Mouse (Mus musculus) intestine, postnatal 0 days (tissue): Measurements from ENCODE around the gene Krtap13. TPM values are rescaled to one million over a fixed set of nuclear protein-coding genes. Genes with fewer than 3 reads are reported as not detected.
A peak's percentile ranks its signal among the peaks of the same experiment; 100 is the strongest.

Experiments used
- ATAC-seq: fragments of 200-750 bp; cut with Nextera tagmentation; 2 replicates; pipeline ENCODE4 v1.8.0; 2017; ENCODE audit warnings: mild to moderate bottlenecking, moderate TSS enrichment, moderate library complexity
- H3K27ac ChIP-seq: fragments of 300-500 bp; sonication (generic); 2 replicates; pipeline ENCODE4 v1.5.1; 2014; ENCODE audit warnings: mild to moderate bottlenecking, low read depth, low read length, moderate library complexity
- H3K27me3 ChIP-seq: fragments of 300-500 bp; sonication (generic); replicated peaks from 2 replicates; pipeline ENCODE4 v1.6.1; 2014; ENCODE audit warnings: low read length, mixed read lengths; ENCODE audit not compliant: control insufficient read depth, insufficient read depth
- H3K36me3 ChIP-seq: fragments of 300-500 bp; sonication (generic); 2 replicates; pipeline ENCODE4 v1.6.1; 2014; ENCODE audit warnings: mild to moderate bottlenecking, moderate library complexity; ENCODE audit not compliant: control insufficient read depth, insufficient read depth
- H3K4me1 ChIP-seq: fragments of 300-500 bp; sonication (generic); replicated peaks from 2 replicates; pipeline ENCODE4 v1.6.1; 2014; ENCODE audit warnings: antibody characterized with exemption, low read length, mixed read lengths; ENCODE audit not compliant: control insufficient read depth, insufficient read depth
- H3K4me2 ChIP-seq: fragments of 300-500 bp; sonication (generic); replicated peaks from 2 replicates; pipeline ENCODE4 v1.6.1; 2014; ENCODE audit warnings: low read depth, mild to moderate bottlenecking, moderate library complexity
- H3K4me3 ChIP-seq: fragments of 300-500 bp; sonication (generic); 2 replicates; pipeline ENCODE4 v1.5.1; 2014; ENCODE audit warnings: low read depth, low read length
- H3K9ac ChIP-seq: fragments of 300-500 bp; sonication (generic); 2 replicates; pipeline ENCODE4 v1.6.1; 2014; ENCODE audit warnings: mild to moderate bottlenecking, low read depth, low read length
- H3K9me3 ChIP-seq: fragments of 300-500 bp; sonication (generic); 2 replicates; pipeline ENCODE4 v1.6.1; 2016; ENCODE audit warnings: mixed run types; ENCODE audit not compliant: control insufficient read depth
- CTCF ChIP-seq: sonication (generic); IDR thresholded peaks from 2 replicates; pipeline ENCODE4 v1.5.1; 2016; ENCODE audit warnings: low read depth, mild to moderate bottlenecking, control low read depth, antibody characterized with exemption, moderate library complexity
- WGBS: fragments of 180-500 bp; shearing (Covaris S2); extraction: QIAGEN DNeasy Blood & Tissue Kit; methylation state at CpG from one replicate; pipeline ENCODE4 v1.1.7; 2014; 5-methylcytosine and 5-hydroxymethylcytosine counted together
- polyA plus RNA-seq: library from polyadenylated mRNA; unstranded; fragments of >200 nt; fragmentation: Nextera tagmentation; extraction: Ambion mirVana; gene quantifications from 2 replicates; pipeline ENCODE4 v1.2.1, GENCODE M21; 2015

Gene Krtap13
- polyA plus RNA-seq, 1 experiment from 2014 or later, result not detected

- 78% methylated on average over 4 of the region's 4 CpGs for WGBS
- no peaks in the 10 kb centered on the region for H3K36me3 ChIP-seq
Measured at GRCm38 (mm10) chr16:88744750-88745340, 6.6 kb downstream of the Krtap13 start.

GRCm38 (mm10) chr16:88735391-88735790, 16.0 kb downstream of the Krtap13 start:
- no peak for ATAC-seq
- Histone ChIP-seq H3K9me3 (no peaks in the 10 kb centered on the region), H3K27ac (no peak overlapping the region), H3K4me3 (no peak overlapping the region), H3K4me1 (no peaks in the 10 kb centered on the region), H3K4me2 (no peak overlapping the region), H3K36me3 (no peaks in the 10 kb centered on the region), H3K27me3 (no peaks in the 10 kb centered on the region), H3K9ac (no peak overlapping the region)
- 52% methylated on average over 2 of the region's 2 CpGs for WGBS
- TF ChIP-seq CTCF, result no peak

More at GRCm38 (mm10) chr16:88744750-88745340, 6.6 kb downstream of the Krtap13 start:
- H3K4me3 ChIP-seq, result no peak overlapping the region
- ATAC-seq, result peak; percentile 25; the same call in 1 of the 2 replicates
- no peak overlapping the region for H3K4me2 ChIP-seq
- no peak for TF ChIP-seq CTCF
- no peaks in the 10 kb centered on the region for H3K27me3 ChIP-seq
- no peaks in the 10 kb centered on the region for H3K4me1 ChIP-seq
- H3K9ac ChIP-seq, result no peak overlapping the region
- no peaks in the 10 kb centered on the region for H3K9me3 ChIP-seq
- no peak overlapping the region for H3K27ac ChIP-seq

GRCm38 (mm10) chr16:88728812-88729275, 22.6 kb downstream of the Krtap13 start, which contains the start of gene Krtap13-1:
Gene Krtap13-1 (plus strand): TSS chr16:88728862.
- Histone ChIP-seq H3K9me3 (no peaks in the 10 kb centered on the region), H3K4me2 (no peak within 1 kb of the TSS), H3K36me3 (no peaks in the 10 kb centered on the region), H3K27ac (no peak within 1 kb of the TSS), H3K9ac (no peak within 1 kb of the TSS), H3K27me3 (no peaks in the 10 kb centered on the region), H3K4me1 (no peaks in the 10 kb centered on the region), H3K4me3 (no peak within 1 kb of the TSS)
- 75% methylated on average over 4 of the region's 4 CpGs for WGBS
- TF ChIP-seq CTCF, result no peak
- ATAC-seq, result no peak

GRCm38 (mm10) chr16:88720031-88720430, 31.4 kb downstream of the Krtap13 start:
- H3K27me3 ChIP-seq, result no peaks in the 10 kb centered on the region
- no peak overlapping the region for H3K9ac ChIP-seq
- H3K4me1 ChIP-seq, result 0 out of 2 replicates have a peak, but pooled peaks cover 4% of the 10 kb centered on the region
- 42% methylated on average over 1 of the region's 1 CpGs for WGBS
- no peaks in the 10 kb centered on the region for H3K9me3 ChIP-seq
- H3K27ac ChIP-seq, result no peak overlapping the region
- no peaks in the 10 kb centered on the region for H3K36me3 ChIP-seq
- H3K4me2 ChIP-seq, result no peak overlapping the region
- no peak for TF ChIP-seq CTCF
- H3K4me3 ChIP-seq, result no peak overlapping the region
- no peak for ATAC-seq

- no peaks in the 10 kb centered on the region for H3K9me3 ChIP-seq
- no peaks in the 10 kb centered on the region for H3K4me1 ChIP-seq
- no peak overlapping the region for H3K4me2 ChIP-seq
- H3K4me3 ChIP-seq, result no peak overlapping the region
- H3K36me3 ChIP-seq, result no peaks in the 10 kb centered on the region
- no peak overlapping the region for H3K9ac ChIP-seq
- H3K27me3 ChIP-seq, result no peaks in the 10 kb centered on the region
- H3K27ac ChIP-seq, result no peak overlapping the region
- ATAC-seq, result no peak
- no peak for TF ChIP-seq CTCF
Measured at GRCm38 (mm10) chr16:88716549-88716948, 34.9 kb downstream of the Krtap13 start.

GRCm38 (mm10) chr16:88711245-88711644, 40.2 kb downstream of the Krtap13 start:
- Histone ChIP-seq H3K36me3 (no peaks in the 10 kb centered on the region), H3K4me3 (no peak overlapping the region), H3K9me3 (no peaks in the 10 kb centered on the region), H3K4me2 (no peak overlapping the region), H3K9ac (no peak overlapping the region), H3K27me3 (no peaks in the 10 kb centered on the region), H3K4me1 (no peaks in the 10 kb centered on the region), H3K27ac (no peak overlapping the region)
- 75% methylated on average over 6 of the region's 6 CpGs for WGBS
- TF ChIP-seq CTCF, result peak; percentile 61
- peak; percentile 46; the same call in 1 of the 2 replicates for ATAC-seq
